Mouse (Mus musculus): Measurements from ENCODE around the gene Pde4c.

DNA sequence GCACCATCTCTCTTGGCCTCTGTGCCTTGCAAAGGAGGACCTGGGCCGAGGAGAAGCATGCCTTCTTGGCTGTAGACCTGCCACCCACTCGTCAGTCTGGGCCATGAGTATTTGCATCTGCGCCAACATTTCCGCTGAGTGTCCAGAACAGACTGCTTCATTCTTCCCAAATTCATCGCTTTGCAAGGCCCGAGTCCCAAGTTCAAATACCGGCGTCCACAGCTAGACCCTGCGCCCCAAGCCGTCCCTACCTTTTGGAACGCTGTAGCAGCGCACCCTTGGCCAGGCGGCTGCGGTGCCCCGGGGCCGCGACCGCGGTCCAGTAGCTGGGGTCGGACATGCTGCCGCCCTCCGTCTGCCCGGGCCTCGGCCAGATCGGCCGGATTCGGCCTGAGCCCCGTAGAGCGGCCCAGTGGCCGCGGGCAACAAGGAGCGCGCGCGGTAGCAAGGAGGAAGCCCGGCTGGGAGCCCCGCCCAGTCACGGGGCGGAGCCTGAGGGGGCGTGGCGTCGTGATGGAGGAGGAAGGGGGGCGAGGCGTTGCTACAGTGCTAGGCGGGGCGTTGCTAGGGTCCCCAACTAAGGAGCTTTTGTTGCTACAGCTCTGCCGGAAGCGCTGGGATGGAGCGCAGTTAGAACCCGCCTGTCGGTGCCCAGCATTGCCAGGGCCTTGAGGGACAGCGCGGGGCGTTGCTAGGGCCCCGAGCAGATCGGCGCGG is 68.6 kb downstream of the Pde4c start:
- no peak for TF ChIP-seq MAFK (IDR thresholded peaks at IDR 0.05; ENCODE audit: borderline replicate concordance, low read depth, low read length)
- peak; percentile 84 to 90 for TF ChIP-seq POLR2A (IDR thresholded peaks at IDR 0.05; ENCODE audit: control insufficient read depth in 1 of 2, insufficient read depth in 1 of 2, low read depth in 1 of 2, low read length in 2 of 2, poor library complexity in 1 of 2)
- peak; percentile 60; the same call in 1 of the 2 replicates for TF ChIP-seq POLR2AphosphoS2 (IDR thresholded peaks at IDR 0.05; ENCODE audit: low read length)
- TF ChIP-seq CHD1 (IDR thresholded peaks at IDR 0.05; ENCODE audit: low read depth, low read length): no peak
- no peak for TF ChIP-seq JUND (IDR thresholded peaks at IDR 0.05; ENCODE audit: low read depth, low read length)
- TF ChIP-seq CTCF (IDR thresholded peaks at IDR 0.05 in 2 of 3, conservative IDR thresholded peaks at IDR 0.05 in 1 of 3; ENCODE audit: control insufficient read depth in 1 of 3, insufficient read depth in 1 of 3, low read depth in 2 of 3, low read length in 3 of 3, poor library complexity in 1 of 3, severe bottlenecking in 1 of 3): no peak
- no peak for TF ChIP-seq EP300 (IDR thresholded peaks at IDR 0.05; ENCODE audit: low read depth in 1 of 2, low read length in 2 of 2)
